Mouse (Mus musculus) CH12.LX (cell line): ENCODE measurements around the gene Zeb2. TPM values are rescaled to one million over a fixed set of nuclear protein-coding genes. Genes with fewer than 3 reads are reported as not detected.

ENCODE experiments used
- DNase-seq: peaks from one replicate; pipeline ENCODE4 v3.0.0-alpha.2; 2013; ENCODE audit errors: extremely low read depth
- H3K27ac ChIP-seq: 2 replicates; pipeline ENCODE4 v1.5.1; 2012; ENCODE audit warnings: low read depth, mild to moderate bottlenecking, control low read depth, moderate library complexity; ENCODE audit not compliant: insufficient read depth
- H3K27me3 ChIP-seq: replicated peaks from 2 replicates; pipeline ENCODE3; 2012; ENCODE audit warnings: inconsistent platforms
- H3K36me3 ChIP-seq, 2 experiments: replicated peaks in 1 of 2; 2 replicates each; pipeline versions ENCODE3 to v1.6.1; 2012; ENCODE audit warnings: inconsistent platforms in 1 of 2, low read length in 1 of 2, mild to moderate bottlenecking in 1 of 2, mixed read lengths in 1 of 2, moderate library complexity in 1 of 2; ENCODE audit not compliant: control insufficient read depth in 1 of 2, insufficient read depth in 1 of 2
- H3K4me1 ChIP-seq, 2 experiments: 2 replicates each; pipeline ENCODE4 v1.6.1; 2012; ENCODE audit warnings: inconsistent platforms in 1 of 2, moderate library complexity in 1 of 2; ENCODE audit not compliant: insufficient read depth in 2 of 2, control insufficient read depth in 1 of 2
- H3K4me2 ChIP-seq: 2 replicates; pipeline ENCODE4 v1.6.1; 2012; ENCODE audit warnings: low read depth, mild to moderate bottlenecking, control low read depth; ENCODE audit not compliant: poor library complexity, insufficient read depth, severe bottlenecking
- H3K4me3 ChIP-seq, 3 experiments: fragments of 150-350 bp in 1 of 3; sonication (generic) in 1 of 3; replicated peaks in 1 of 3; 2 replicates each; pipeline versions ENCODE3 to v1.5.1; 2011 to 2012; ENCODE audit warnings: low read depth in 2 of 3, low read length in 2 of 3, mild to moderate bottlenecking in 2 of 3, moderate library complexity in 2 of 3, control low read depth in 1 of 3, improper control_type of control experiment in 1 of 3, inconsistent platforms in 1 of 3, mixed read lengths in 1 of 3; ENCODE audit not compliant: poor library complexity in 1 of 3
- H3K79me2 ChIP-seq: replicated peaks from 2 replicates; pipeline ENCODE4 v1.6.1; 2012; ENCODE audit warnings: mild to moderate bottlenecking, moderate library complexity; ENCODE audit not compliant: control insufficient read depth, poor library complexity, insufficient read depth, severe bottlenecking; ENCODE audit errors: extremely low read depth
- H3K9ac ChIP-seq: 2 replicates; pipeline ENCODE4 v1.6.1; 2012; ENCODE audit warnings: low read depth, mild to moderate bottlenecking, control low read depth, moderate library complexity; ENCODE audit not compliant: insufficient read depth
- H3K9me3 ChIP-seq: replicated peaks from 2 replicates; pipeline ENCODE3; 2012; ENCODE audit warnings: low read length, inconsistent platforms, mixed read lengths
- E2F4 ChIP-seq: IDR thresholded peaks from 2 replicates; pipeline ENCODE4 v1.6.1; 2011; ENCODE audit warnings: low read depth, low read length, improper control_type of control experiment; ENCODE audit not compliant: insufficient replicate concordance
- GABPA ChIP-seq: IDR thresholded peaks from 2 replicates; pipeline ENCODE4 v1.6.1; 2012; ENCODE audit warnings: low read depth, low read length, improper control_type of control experiment, inconsistent platforms; ENCODE audit not compliant: insufficient replicate concordance
- JUN ChIP-seq: IDR thresholded peaks from 2 replicates; pipeline ENCODE4 v1.6.1; 2011; ENCODE audit warnings: low read depth, mild to moderate bottlenecking, low read length, improper control_type of control experiment, moderate library complexity; ENCODE audit not compliant: insufficient read depth
- JUND ChIP-seq: conservative IDR thresholded peaks from 2 replicates; pipeline ENCODE4 v1.6.1; 2011; ENCODE audit warnings: low read depth, low read length, improper control_type of control experiment
- KAT2A ChIP-seq: IDR thresholded peaks from 2 replicates; pipeline ENCODE4 v1.6.1; 2012; ENCODE audit warnings: low read length, improper control_type of control experiment, inconsistent platforms; ENCODE audit not compliant: insufficient replicate concordance
- MAFK ChIP-seq: IDR thresholded peaks from 2 replicates; pipeline ENCODE4 v1.6.1; 2011; ENCODE audit warnings: low read length, improper control_type of control experiment; ENCODE audit not compliant: insufficient replicate concordance
- MAX ChIP-seq: IDR thresholded peaks from 2 replicates; pipeline ENCODE4 v1.6.1; 2011; ENCODE audit warnings: low read length, improper control_type of control experiment
- MAZ ChIP-seq: IDR thresholded peaks from 2 replicates; pipeline ENCODE4 v1.6.1; 2012; ENCODE audit warnings: low read depth, mild to moderate bottlenecking, inconsistent platforms, low read length, improper control_type of control experiment, moderate library complexity
- MEF2A ChIP-seq: IDR thresholded peaks from 2 replicates; pipeline ENCODE4 v1.6.1; 2014; ENCODE audit warnings: low read depth, mild to moderate bottlenecking, inconsistent platforms, low read length, improper control_type of control experiment, borderline replicate concordance
- MXI1 ChIP-seq: IDR thresholded peaks from 2 replicates; pipeline ENCODE4 v1.6.1; 2011; ENCODE audit warnings: mild to moderate bottlenecking, low read depth, low read length, improper control_type of control experiment
- NRF1 ChIP-seq: IDR thresholded peaks from 2 replicates; pipeline ENCODE4 v1.6.1; 2014; ENCODE audit warnings: low read depth, mild to moderate bottlenecking, inconsistent platforms, low read length, improper control_type of control experiment, moderate library complexity
- PAX5 ChIP-seq: IDR thresholded peaks from 2 replicates; pipeline ENCODE4 v1.6.1; 2012; ENCODE audit warnings: low read length, inconsistent platforms, mixed read lengths
- POLR2A ChIP-seq: IDR thresholded peaks from 2 replicates; pipeline ENCODE4 v1.6.1; 2011; ENCODE audit warnings: low read depth, mild to moderate bottlenecking, improper control_type of control experiment, low read length
- RAD21 ChIP-seq: IDR thresholded peaks from 2 replicates; pipeline ENCODE4 v1.6.1; 2011; ENCODE audit warnings: low read depth, mild to moderate bottlenecking, low read length, improper control_type of control experiment, moderate library complexity
- RCOR1 ChIP-seq: conservative IDR thresholded peaks from 2 replicates; pipeline ENCODE4 v1.6.1; 2012; ENCODE audit warnings: low read depth, mild to moderate bottlenecking, inconsistent platforms, low read length, improper control_type of control experiment
- SMC3 ChIP-seq: IDR thresholded peaks from 2 replicates; pipeline ENCODE4 v1.6.1; 2011; ENCODE audit warnings: low read depth, low read length, improper control_type of control experiment
- TCF12 ChIP-seq: IDR thresholded peaks from 2 replicates; pipeline ENCODE4 v1.6.1; 2014; ENCODE audit warnings: low read depth, mild to moderate bottlenecking, inconsistent platforms, low read length, improper control_type of control experiment
- UBTF ChIP-seq: IDR thresholded peaks from 2 replicates; pipeline ENCODE4 v1.6.1; 2012; ENCODE audit warnings: low read depth, mild to moderate bottlenecking, inconsistent platforms, low read length, improper control_type of control experiment, moderate library complexity
- USF1 ChIP-seq: IDR thresholded peaks from 2 replicates; pipeline ENCODE4 v1.6.1; 2014; ENCODE audit warnings: low read depth, mild to moderate bottlenecking, inconsistent platforms, low read length, improper control_type of control experiment
- USF2 ChIP-seq: conservative IDR thresholded peaks from 2 replicates; pipeline ENCODE4 v1.6.1; 2011; ENCODE audit warnings: low read depth, low read length, improper control_type of control experiment
- ZNF384 ChIP-seq: IDR thresholded peaks from 2 replicates; pipeline ENCODE4 v1.6.1; 2012; ENCODE audit warnings: low read depth, low read length, improper control_type of control experiment, inconsistent platforms
- dilution Hi-C: fragments of 300-500 bp; cut with MboI; formaldehyde crosslinking; loops from 2 replicates; pipeline ENCODE4 v1.14.3; 2020; ENCODE audit warnings: low sequenced_read_pairs; ENCODE audit not compliant: extremely low pct_unique_long_range_greater_than_20kb, extremely low pct_ligation_motif_present
- in situ Hi-C: fragments of 300-500 bp; cut with MboI; formaldehyde crosslinking; loops from 3 replicates; pipeline ENCODE4 v1.14.3; 2019; ENCODE audit warnings: low sequenced_read_pairs, low pct_ligation_motif_present, low pct_unique_long_range_greater_than_20kb, mixed read lengths
- polyA plus RNA-seq: library from polyadenylated mRNA; unstranded; fragments of >175 nt; gene quantifications from 2 replicates; pipeline ENCODE4 v1.2.1, GENCODE M21; 2012; ENCODE audit warnings: low read depth; ENCODE audit not compliant: insufficient read length
- total RNA-seq, 2 experiments: library from RNA; depleted of rRNA; stranded (reverse); fragments of 300-350 nt in 1 of 2; fragments of >200 nt in 1 of 2; gene quantifications; 2 replicates each; pipeline ENCODE4 v1.2.3; 2012 to 2014

The Zeb2 gene
- total and polyA plus RNA-seq, 3 experiments: 12.9 to 25.8 (median 20.8) TPM

DNA sequence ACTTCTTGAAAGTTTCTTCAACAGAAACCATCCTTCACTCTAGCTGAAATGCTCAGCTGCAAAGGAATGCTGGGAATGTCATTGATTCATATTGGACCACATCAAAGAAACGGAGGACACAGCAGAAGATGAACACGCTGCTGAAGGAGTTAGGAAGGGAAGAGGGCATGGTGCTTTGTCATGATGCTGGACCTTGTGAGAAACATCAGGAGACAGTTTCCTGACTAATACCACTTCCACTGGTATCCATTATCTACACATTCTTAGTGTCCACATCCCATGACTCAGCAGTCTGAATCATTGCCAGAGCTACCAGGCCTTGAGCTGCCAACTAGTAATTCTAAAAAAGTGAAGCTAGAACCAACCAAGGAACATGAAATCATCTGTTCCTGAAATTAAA lies 148.0 kb downstream of the Zeb2 start:
- Histone ChIP-seq H3K9ac (no peak overlapping the region), H3K27ac (no peak overlapping the region), H3K36me3 (peaks cover 5 to 12% of the 10 kb centered on the region in 2 experiments), H3K79me2 (no peaks in the 10 kb centered on the region), H3K4me3 (no peak overlapping the region), H3K4me2 (no peak overlapping the region)
- DNase-seq: no peak
- TF ChIP-seq ZNF384 (no peak), NRF1 (no peak), SMC3 (no peak), JUN (no peak), MAZ (no peak), MXI1 (no peak), RAD21 (no peak)
- TF ChIP-seq, all 38 proteins: peak for 0
- Histone ChIP-seq H3K27me3 (no peaks in the 10 kb centered on the region), H3K9me3 (peaks cover 9% of the 10 kb centered on the region), H3K4me1 (no peaks in the 10 kb centered on the region)
- dilution Hi-C loops (no loop called here), in situ Hi-C loops (no loop called here)

DNA sequence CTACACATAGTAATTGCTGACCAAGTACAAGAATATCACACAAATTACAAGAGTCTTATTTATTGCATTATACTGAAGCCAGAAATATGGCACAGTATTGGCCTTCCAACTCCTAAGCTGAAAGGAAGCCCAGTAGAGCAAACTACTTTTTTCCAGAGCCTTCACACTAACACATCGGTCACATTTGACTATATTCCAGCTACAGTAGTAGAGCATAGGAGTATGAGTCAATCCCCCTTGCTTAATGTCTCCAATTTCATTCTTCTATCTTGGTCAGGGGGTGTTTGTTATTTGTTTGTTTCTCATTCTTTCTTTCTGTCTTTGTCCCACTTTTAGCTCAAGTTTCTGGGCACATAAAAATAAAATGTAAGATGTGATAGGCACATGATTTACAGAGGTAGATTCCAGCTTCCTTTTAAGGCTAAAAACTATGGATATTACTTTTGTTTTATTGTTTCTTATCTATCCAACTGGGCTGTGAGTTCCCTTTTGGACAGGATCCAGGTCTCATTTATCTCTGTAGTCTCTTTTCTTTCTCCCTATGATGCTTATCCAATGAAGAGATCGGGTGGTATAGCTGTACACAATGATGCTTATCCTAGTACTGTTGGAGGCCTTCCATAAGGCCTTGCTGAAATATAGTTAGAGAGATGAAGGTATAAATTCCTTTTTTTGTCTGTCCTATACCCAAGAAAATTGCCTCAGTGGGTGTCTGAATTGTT lies 151.2 kb downstream of the Zeb2 start:
- peaks cover 5 to 12% of the 10 kb centered on the region in 2 experiments for H3K36me3 ChIP-seq
- no peak overlapping the region for H3K4me3 ChIP-seq
- no peaks in the 10 kb centered on the region for H3K79me2 ChIP-seq
- H3K4me2 ChIP-seq: no peak overlapping the region
- peaks cover 15 to 25% of the 10 kb centered on the region in 2 experiments for H3K4me1 ChIP-seq
- in situ Hi-C loops: no loop called here
- dilution Hi-C loops: no loop called here
- no peaks in the 10 kb centered on the region for H3K27me3 ChIP-seq
- no peak overlapping the region for H3K27ac ChIP-seq
- H3K9ac ChIP-seq: no peak overlapping the region
- no peak for TF ChIP-seq TCF12
- no peak for TF ChIP-seq POLR2A
- no peak for TF ChIP-seq UBTF
- no peak for TF ChIP-seq JUND
- no peak for TF ChIP-seq MAZ
- TF ChIP-seq SMC3: no peak
- TF ChIP-seq MEF2A: no peak
- TF ChIP-seq GABPA: no peak
- TF ChIP-seq USF1: no peak
- TF ChIP-seq ZNF384: no peak
- TF ChIP-seq PAX5: no peak
- no peak for TF ChIP-seq MAFK
- no peak for TF ChIP-seq USF2
- no peak for TF ChIP-seq MAX
- TF ChIP-seq KAT2A: no peak
- TF ChIP-seq E2F4: no peak
- TF ChIP-seq RCOR1: no peak
- TF ChIP-seq, all 38 proteins: peak for 0
- no peak for DNase-seq
- H3K9me3 ChIP-seq: peaks cover 9% of the 10 kb centered on the region
